Mouse (Mus musculus) ovary, postnatal 14 days (tissue): ENCODE results near the gene Adra2c.
A peak's percentile ranks its signal among the peaks of the same experiment; 100 is the strongest.

Source experiments
- DNase-seq: peaks from one replicate; pipeline ENCODE4 v3.0.0; 2022; ENCODE audit warnings: low spot score

Adra2c gene

DNA sequence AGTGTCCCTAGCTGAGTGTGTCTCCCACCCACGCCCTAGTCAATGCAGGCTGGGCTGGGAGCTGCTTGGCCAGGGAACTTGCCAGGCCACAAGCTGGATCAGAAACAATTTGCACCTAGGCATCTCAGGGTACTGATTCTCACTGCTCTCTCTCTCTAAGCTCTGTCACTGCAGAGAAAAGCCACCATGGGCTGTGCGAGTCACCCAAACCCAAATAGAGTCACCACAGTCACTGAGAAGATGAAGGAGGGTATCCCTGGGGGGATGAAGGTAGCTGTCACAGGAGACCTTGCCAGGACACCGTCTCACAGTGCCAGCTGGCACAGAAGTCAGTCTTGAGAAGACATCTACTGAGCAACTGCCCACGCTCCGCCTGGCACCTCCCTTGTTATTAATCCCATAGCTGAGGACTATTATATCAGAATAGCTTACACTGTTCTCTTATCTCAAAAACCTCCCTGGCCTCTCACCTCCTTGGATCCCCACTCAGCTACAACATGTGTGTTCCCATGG, 33.7 kb downstream of the Adra2c start:
- DNase-seq, result no peak

DNA sequence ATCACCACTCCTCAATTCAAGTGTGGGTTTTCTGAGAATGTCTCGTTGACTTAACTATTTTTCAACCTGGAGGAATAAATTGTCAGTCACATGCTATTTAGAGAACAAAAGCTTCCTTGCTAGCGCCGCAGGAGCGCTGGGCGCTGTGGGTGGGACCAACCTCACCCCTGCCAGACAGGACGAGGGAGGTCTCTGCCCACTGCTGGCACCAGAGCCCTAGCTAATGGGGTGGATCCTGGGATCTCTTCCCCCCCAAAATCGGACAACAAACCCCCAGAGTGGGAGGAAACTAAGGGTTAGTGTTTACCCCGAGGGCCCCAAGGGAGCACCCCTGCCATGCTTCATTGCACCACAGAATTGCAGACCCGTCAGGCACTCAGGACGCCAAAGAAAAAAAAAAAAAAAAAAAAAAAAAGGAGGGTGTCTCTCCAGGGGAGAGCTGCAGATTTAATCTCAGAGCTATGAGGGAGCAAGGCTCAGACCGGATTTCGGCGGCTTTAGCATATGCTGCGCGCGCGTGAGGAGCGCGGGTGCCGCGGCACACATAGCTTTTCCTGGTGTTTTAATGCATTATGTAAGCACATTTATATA, 35.2 kb downstream of the Adra2c start:
- no peak for DNase-seq

DNA sequence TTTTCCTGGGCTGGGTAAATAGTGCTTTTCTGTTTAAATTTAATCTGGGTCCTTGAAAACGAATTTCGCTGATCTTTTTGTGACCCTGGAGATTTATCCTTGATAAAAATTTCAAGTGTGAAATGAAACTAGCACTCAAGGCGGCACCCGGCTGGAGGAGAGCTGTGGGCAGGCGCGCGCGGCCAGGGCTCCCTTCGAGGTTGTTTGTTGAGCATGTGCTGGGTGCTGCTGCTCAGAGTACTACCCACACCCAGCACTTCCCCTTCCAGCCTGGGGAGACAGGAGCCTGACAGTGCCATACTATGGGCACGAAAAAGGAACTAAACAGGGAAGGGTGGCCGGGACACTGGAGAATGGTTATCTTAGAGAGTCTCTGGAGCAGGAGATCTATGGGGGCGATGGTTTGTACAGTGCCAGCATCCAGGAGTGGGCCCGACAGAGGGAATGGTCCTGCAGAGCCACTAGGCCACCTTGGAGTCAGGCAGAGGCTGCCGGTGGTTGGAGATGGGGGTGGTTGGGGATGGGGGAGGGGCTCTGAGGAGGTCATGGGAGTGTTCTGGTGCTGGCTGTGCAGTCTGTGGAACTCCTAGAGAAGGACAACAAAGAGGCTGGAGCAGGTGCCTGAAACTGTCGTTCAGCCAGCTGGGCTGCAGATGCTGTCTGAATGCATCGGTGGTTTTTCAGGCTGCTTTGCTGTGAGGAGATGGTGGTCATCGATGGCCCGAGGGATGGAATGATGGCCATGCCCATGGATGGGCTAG, 35.9 kb downstream of the Adra2c start:
- DNase-seq, result no peak

DNA sequence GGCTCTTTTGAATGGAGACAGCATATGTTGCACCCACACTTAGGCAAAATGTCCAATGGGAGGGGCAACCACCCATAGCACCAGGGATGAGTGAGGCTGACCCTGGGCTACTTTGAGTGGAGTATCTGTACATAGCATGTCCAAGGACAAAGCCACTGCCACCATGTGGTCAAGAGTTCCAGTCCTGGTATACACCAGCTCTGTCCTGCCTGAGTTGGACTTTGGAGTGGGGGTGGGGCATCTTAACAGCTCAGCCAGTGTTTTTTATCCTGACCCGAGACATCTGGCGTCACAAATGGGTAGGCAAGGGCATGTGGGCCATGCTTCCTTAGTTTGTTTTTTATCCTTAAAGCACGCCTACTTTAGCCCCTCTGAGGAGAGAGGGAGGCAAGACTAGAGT, 36.5 kb downstream of the Adra2c start:
- DNase-seq, result no peak

DNA sequence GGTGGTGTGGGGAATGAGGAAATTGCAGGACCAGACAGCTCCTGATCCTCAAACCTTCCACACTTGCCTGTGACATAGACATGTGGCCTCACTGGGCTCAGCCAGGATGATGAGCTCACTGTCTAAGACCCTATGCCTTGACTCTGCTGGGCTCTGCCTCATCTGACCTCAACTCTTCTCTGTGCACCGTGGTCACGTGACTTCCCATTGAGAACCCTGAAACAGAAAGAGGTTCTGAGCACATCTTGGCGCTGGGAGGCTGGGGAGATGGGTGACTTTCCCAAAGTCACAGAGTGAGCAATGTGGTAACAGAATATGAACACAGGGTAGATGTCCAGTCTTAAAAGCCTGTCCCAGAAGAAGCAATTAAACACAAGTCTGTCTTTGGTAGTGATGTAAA, 37.1 kb downstream of the Adra2c start:
- DNase-seq, result no peak

DNA sequence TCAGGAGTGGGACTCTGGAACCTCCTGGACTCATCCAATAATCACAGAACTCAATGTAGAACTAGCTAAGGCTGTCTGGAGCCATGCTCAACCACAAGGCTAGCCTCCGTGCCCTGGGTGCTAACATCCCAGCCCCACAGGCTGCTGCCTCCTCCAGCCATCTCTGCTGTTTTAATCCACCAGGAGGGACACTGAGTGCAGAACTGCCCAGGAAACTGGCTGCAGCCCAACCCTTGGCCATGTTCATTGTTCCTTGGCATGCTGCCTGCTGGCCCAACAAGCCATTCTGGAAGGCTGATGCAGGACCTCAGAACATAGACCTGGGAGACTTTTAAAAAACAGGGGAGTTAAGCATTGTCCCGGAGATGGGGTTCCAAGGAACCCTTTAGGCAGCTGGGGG, 42.5 kb downstream of the Adra2c start:
- peak; percentile 81 for DNase-seq

DNA sequence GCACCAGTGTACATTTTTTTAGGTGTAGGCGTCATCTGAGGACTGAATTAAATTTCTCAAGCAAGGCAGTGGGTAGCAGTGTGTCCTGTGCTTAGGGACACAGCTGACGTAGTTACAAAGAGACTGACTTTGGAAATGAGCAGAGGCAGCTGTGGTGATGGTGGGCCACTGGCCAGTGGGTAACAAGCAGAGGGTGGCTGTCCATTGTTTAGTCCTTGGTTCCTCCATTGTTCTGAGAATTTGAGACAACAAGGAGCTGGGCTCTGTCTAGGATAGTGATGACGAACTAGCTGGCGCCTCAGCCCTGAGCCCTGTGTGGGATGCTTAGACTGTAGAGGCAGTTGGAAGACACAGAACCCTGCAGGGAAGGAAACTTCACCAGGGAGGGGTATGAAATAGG, 52.7 kb downstream of the Adra2c start:
- DNase-seq, result no peak
